Comparison of ENCODE assay signal across 18 mouse cellular contexts in genomic region chr1:119219817-119220216, GRCm38 (mm10).
A peak's percentile ranks its signal among the peaks of the same experiment; 100 is the strongest.
DNase-seq lines count a peak whose midpoint lies in the region; ATAC-seq and TF ChIP-seq lines count a peak whose summit lies in the region.
"Had no signal": no experiment of that assay in that cellular context is flagged by ENCODE, and none has a peak within 500 bp of the region (broad histone marks: within the 10 kb centered on the region; RNA-seq: fewer than 3 reads in every experiment).

No protein-coding gene starts in this region.

- TF ChIP-seq EP300 in lung, postnatal 0 days (IDR thresholded peaks at IDR 0.05) = peak; percentile 98

- no peaks in the 10 kb centered on the region for H3K9me3 ChIP-seq in heart, embryonic 12.5 days (replicated peaks)
- no peaks in the 10 kb centered on the region for H3K9me3 ChIP-seq in lung, postnatal 0 days (ENCODE audit: low read length)
- H3K9me3 ChIP-seq: embryonic facial prominence, embryonic 15.5 days; lung, embryonic 15.5 days; midbrain, embryonic 12.5 days; stomach, embryonic 15.5 days had no signal

- peak; percentile 9 to 25 for DNase-seq in heart, adult 9 months (ENCODE audit: low spot score in 2 of 2)
- DNase-seq in adrenal gland, postnatal 14 days = peak; percentile 64
- peak; percentile 88 for DNase-seq in kidney, adult 9 months
- DNase-seq in lung, postnatal 0 days (ENCODE audit: low spot score) = peak; percentile 70
- DNase-seq in layer of hippocampus, adult 2 months (ENCODE audit: low spot score in 2 of 2) = no peak
- no peak for DNase-seq in gastrocnemius, postnatal 4 days (ENCODE audit: low spot score in 2 of 2)
- DNase-seq: B cell, adult 2 months; gastrocnemius, postnatal 10 days; thymus, postnatal 4 days had no signal

- no peak for ATAC-seq in heart, embryonic 12.5 days (ENCODE audit: insufficient number of reproducible peaks, low FRiP score)
- peak; percentile 76 for ATAC-seq in lung, postnatal 0 days
- no peak for ATAC-seq in cerebellum, adult (ENCODE audit: insufficient number of reproducible peaks, low FRiP score, low TSS enrichment)
- ATAC-seq: forebrain, embryonic 16.5 days had no signal

- no peaks in the 10 kb centered on the region for H3K36me3 ChIP-seq in heart, embryonic 12.5 days
- H3K36me3 ChIP-seq in lung, postnatal 0 days (ENCODE audit: insufficient read depth, low read length) = no peaks in the 10 kb centered on the region
- H3K36me3 ChIP-seq: embryonic facial prominence, embryonic 15.5 days; G1E; lung, embryonic 15.5 days; midbrain, embryonic 12.5 days; stomach, embryonic 15.5 days had no signal

- no peak overlapping the region for H3K9ac ChIP-seq in heart, embryonic 12.5 days
- no peak overlapping the region for H3K9ac ChIP-seq in lung, postnatal 0 days (replicated peaks; ENCODE audit: low read depth)
- H3K9ac ChIP-seq: embryonic facial prominence, embryonic 15.5 days; hindbrain, embryonic 14.5 days; lung, embryonic 15.5 days; midbrain, embryonic 12.5 days; stomach, embryonic 15.5 days had no signal

- TF ChIP-seq CTCF in lung, postnatal 0 days (IDR thresholded peaks at IDR 0.05) = no peak
- TF ChIP-seq CTCF in layer of hippocampus, adult 2 months (conservative IDR thresholded peaks at IDR 0.05) = no peak

- H3K4me1 ChIP-seq in heart, embryonic 12.5 days (replicated peaks) = peaks cover 30% of the 10 kb centered on the region
- no peaks in the 10 kb centered on the region for H3K4me1 ChIP-seq in lung, postnatal 0 days (ENCODE audit: insufficient read depth, low read depth, low read length)
- H3K4me1 ChIP-seq: lung, embryonic 15.5 days; midbrain, embryonic 12.5 days; stomach, embryonic 15.5 days had no signal

- H3K4me3 ChIP-seq in heart, embryonic 12.5 days = no peak overlapping the region
- no peak overlapping the region for H3K4me3 ChIP-seq in lung, postnatal 0 days (ENCODE audit: low read depth, low read length)
- H3K4me3 ChIP-seq in layer of hippocampus, adult 2 months = no peak overlapping the region
- H3K4me3 ChIP-seq: embryonic facial prominence, embryonic 15.5 days; lung, embryonic 15.5 days; midbrain, embryonic 12.5 days; stomach, embryonic 15.5 days had no signal

- H3K27ac ChIP-seq in heart, embryonic 12.5 days (ENCODE audit: poor library complexity, severe bottlenecking) = no peak overlapping the region
- H3K27ac ChIP-seq in lung, postnatal 0 days (ENCODE audit: low read length) = no peak overlapping the region
- no peak overlapping the region for H3K27ac ChIP-seq in layer of hippocampus, adult 2 months
- H3K27ac ChIP-seq: embryonic facial prominence, embryonic 15.5 days; hindbrain, embryonic 14.5 days; lung, embryonic 15.5 days; midbrain, embryonic 12.5 days; stomach, embryonic 15.5 days had no signal

- WGBS in heart, embryonic 12.5 days = 55% methylated on average over 10 of the region's 10 CpGs
- 51% methylated on average over 10 of the region's 10 CpGs for WGBS in lung, postnatal 0 days

- H3K4me2 ChIP-seq in heart, embryonic 12.5 days = no peak overlapping the region
- H3K4me2 ChIP-seq in lung, postnatal 0 days (replicated peaks; ENCODE audit: low read depth, low read length) = no peak overlapping the region
- H3K4me2 ChIP-seq: embryonic facial prominence, embryonic 15.5 days; hindbrain, embryonic 14.5 days; lung, embryonic 15.5 days; midbrain, embryonic 12.5 days; stomach, embryonic 15.5 days had no signal

- H3K27me3 ChIP-seq in heart, embryonic 12.5 days (replicated peaks) = peaks cover 5% of the 10 kb centered on the region; the same call in 1 of the 2 replicates
- no peaks in the 10 kb centered on the region for H3K27me3 ChIP-seq in lung, postnatal 0 days (replicated peaks; ENCODE audit: insufficient read depth, low read length)
- H3K27me3 ChIP-seq: embryonic facial prominence, embryonic 15.5 days; lung, embryonic 15.5 days; midbrain, embryonic 12.5 days; stomach, embryonic 15.5 days had no signal

Comparison
In these comparisons a context has a peak if more than half of its experiments do, and no peak if none do; other contexts are left out.
1. DNase-seq: peak in heart, adult 9 months (2 of 2), adrenal gland, postnatal 14 days (single experiment), kidney, adult 9 months (single experiment) and lung, postnatal 0 days (single experiment); none in layer of hippocampus, adult 2 months (0 of 2) and gastrocnemius, postnatal 4 days (0 of 2).